Mouse (Mus musculus): ENCODE data around the gene Prcc.
"Not testable (repeated sequence)": the region's sequence is repeated elsewhere in the genome, so short reads cannot be mapped to it uniquely, and the experiment has no call there.

The Prcc gene

DNA sequence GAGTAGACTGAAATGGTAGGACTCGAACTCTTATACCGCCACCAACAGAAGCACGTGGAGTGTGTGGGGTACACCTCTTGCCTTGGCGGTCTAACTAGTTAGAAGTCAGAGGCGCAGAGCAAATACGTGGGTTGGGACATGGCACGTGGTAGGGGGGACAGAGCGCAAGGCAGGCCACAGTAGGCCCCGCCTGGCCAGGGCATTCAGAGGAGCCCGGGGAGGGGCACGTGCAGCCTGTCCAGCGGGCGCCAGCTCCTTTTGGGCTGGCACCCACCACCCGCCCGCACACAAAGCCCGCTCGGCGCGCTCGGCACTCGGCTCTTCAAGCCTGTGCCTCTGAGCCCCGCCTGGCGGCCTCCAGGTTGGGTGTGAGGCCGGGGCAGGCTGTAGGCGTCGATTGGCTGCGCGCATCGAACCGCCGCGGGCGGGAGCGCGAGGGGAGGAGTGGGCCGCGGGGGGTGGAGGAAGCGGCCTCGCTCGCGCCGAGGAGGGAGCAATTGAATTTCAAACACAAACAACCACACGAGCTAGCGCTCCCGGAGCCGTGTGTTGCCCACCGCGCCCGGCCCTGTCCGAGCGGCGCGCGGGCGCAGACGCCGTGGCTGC lies 20.6 kb upstream of the Prcc start, which contains the start of gene Hdgf:
TSS of gene Hdgf (plus strand) at position 442 of the 606 bp plus-strand sequence.
- peak; percentile 91 to 95 for DNase-seq (ENCODE audit: low spot score in 2 of 2)

DNA sequence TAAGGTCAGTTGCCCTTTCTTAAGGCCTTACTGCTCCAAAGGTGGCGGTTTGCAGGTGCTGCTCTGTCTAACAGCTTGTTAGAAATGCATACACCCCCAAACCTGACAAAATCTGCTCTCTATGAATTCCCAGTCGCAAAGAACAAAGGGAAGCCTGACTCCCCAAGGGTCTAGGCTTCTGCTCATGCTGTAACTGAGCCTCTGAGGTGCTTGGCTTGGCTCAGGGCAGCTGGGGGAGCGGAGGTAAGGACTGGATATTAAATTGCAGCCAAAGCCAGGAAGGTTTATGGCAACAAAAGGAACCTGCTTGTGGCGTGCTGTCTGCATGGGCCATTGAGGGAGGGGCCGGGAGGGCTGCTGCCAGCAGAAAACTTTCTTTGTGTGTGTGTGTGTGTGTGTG lies 18.4 kb upstream of the Prcc start:
- DNase-seq (ENCODE audit: low spot score in 2 of 2) = no peak

GRCm38 (mm10) chr3:87901959-87902358 lies 16.6 kb upstream of the Prcc start:
- DNase-seq (ENCODE audit: low spot score in 2 of 2) = not testable (repeated sequence)

DNA sequence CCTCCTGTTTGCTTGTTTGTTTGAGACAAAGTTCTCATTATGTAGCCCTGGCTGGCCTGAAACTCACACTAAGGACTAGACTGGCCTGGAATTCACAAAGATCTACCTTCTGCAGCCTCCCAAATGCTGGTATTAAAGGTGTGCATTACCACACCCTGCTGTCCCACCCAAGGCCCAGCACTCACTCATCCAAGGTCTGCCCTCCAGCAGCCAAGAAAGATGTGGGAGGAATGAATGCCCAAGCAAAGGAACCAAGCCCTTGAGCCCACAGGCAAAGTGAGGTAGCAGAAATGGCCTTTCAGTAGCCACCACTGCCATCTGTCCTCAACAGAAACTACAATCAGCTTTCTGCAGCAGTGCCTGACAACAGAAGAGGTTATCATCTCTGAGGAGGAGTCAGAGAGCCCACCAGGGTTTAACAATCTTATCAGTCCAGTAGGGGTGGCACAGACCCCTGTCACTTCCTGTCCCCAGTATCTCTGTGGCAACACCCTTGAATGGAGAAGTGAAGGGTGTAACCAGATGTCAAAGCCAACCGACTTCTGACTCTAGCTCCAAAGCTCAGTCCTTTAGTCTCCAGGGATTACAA lies 15.7 kb upstream of the Prcc start:
- no peak for DNase-seq (ENCODE audit: low spot score in 2 of 2)

GRCm38 (mm10) chr3:87899776-87900175 lies 14.4 kb upstream of the Prcc start:
- no peak for DNase-seq (ENCODE audit: low spot score in 2 of 2)

DNA sequence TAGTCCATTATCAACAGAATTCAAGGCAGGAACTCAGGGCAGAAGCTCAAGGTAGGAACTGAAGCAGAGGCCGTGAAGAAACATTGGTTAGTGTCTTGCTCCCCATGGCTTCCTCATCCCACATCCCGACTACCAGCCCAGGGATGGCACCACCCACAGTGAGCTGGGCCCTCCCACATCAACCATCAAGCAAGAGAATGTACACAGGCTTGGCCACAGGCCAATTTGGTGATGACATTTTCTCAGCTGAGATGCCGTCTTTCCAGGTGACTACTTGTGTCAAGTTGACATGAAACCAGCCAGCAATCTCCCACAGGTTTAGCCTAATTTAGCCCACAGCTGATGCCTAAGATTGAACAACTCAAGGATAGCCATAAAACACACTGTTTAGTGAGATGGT lies 13.9 kb upstream of the Prcc start:
- DNase-seq (ENCODE audit: low spot score in 2 of 2) = no peak

- DNase-seq (ENCODE audit: low spot score in 2 of 2) = no peak
These were observed 8.0 kb upstream of the Prcc start for GRCm38 (mm10) chr3:87893367-87893905.

- no peak for DNase-seq (ENCODE audit: low spot score in 2 of 2)
These were observed 6.1 kb upstream of the Prcc start for GRCm38 (mm10) chr3:87891481-87891880.

GRCm38 (mm10) chr3:87887400-87887799 lies 2.0 kb upstream of the Prcc start:
- DNase-seq (ENCODE audit: low spot score in 2 of 2) = not testable (repeated sequence)

DNA sequence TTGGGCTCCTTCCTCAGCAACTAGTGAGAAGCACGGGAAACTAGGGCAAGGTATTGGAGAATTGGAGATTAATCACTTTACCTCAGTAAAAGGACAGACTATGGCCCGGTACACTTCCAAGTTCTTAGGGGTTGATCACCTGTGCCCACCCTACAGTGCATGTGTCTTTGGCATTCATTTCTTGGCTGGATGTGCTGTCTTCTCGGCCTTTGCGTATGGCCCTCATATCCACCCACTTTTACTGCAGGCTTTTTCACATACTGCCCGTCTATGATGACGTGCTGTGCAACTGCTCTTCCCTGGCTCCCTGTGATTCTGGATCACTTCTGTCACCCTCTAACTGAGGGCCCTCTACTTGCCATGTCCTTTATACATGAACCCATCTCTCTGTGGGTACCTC lies 1.0 kb upstream of the Prcc start:
- no peak for DNase-seq (ENCODE audit: low spot score in 2 of 2)

- DNase-seq (ENCODE audit: low spot score in 2 of 2) = no peak
These were observed 577 bp upstream of the Prcc start for GRCm38 (mm10) chr3:87886004-87886365.

- peak; percentile 26 to 33 for DNase-seq (ENCODE audit: low spot score in 2 of 2)
These were observed 628 bp downstream of the Prcc start for GRCm38 (mm10) chr3:87884708-87885251.

- no peak for DNase-seq (ENCODE audit: low spot score in 2 of 2)
These were observed 1.1 kb downstream of the Prcc start for GRCm38 (mm10) chr3:87884291-87884690.

- no peak for DNase-seq (ENCODE audit: low spot score in 2 of 2)
These were observed 7.7 kb downstream of the Prcc start for GRCm38 (mm10) chr3:87877730-87878129.

DNA sequence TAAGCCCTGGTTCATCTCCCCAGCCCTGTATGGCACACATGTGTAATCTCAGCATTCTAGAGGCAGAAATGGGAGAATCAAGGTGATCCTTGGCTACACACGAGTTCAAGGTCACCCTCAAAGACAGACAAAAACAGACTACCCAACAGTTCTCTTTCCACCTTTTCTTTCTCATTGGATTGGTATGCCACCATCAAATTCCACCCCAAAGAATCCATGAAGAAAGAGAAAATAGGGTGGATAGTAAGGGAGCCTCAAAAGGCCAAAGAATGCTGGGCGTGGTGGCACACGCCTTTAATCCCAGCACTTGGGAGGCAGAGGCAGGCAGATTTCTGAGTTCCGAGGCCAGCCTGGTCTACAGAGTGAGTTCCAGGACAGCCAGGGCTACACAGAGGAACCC lies 21.3 kb downstream of the Prcc start:
- not testable (repeated sequence) for DNase-seq (ENCODE audit: low spot score in 2 of 2)

DNA sequence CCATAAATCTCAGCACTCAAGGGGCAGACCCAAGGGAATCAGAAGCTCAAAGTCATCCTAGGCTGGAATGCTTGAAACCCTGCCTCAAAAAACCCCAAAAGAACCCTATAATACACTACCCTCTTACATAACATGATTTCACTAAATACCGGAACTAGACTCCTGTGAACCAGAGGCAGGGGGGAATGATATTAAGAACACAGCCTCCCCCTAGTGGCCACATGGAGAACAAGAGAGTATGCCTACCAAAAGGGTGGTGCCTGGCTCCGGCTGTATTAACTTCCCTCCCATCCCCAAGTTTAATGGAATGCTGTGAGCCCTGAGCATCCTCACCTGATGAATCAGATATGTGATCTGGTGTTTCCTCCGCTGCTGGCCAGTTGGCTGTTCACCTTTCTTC lies 25.6 kb downstream of the Prcc start:
- peak; percentile 56 to 83 for DNase-seq (ENCODE audit: low spot score in 2 of 2)

DNA sequence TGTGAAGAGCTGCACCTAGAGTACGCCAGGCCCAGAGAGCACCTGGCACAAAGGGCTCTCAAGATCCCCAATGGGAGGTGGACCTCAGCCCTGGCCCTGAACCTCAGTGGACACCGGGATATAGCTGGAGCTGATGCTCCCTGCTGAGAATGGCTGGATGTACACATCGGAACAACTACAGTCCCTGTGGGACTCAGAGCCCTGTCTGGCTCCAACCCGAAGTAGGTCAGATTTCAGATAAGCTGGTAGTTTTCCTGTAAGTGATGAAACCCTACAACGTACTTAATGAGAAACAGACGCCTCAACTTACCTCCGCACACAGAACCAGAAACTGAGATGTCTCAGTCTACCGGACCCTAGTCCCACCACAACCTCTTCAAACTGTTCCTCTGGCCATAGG lies 27.7 kb downstream of the Prcc start:
- DNase-seq (ENCODE audit: low spot score in 2 of 2) = no peak

GRCm38 (mm10) chr3:87855936-87856335 lies 29.5 kb downstream of the Prcc start:
- no peak for DNase-seq (ENCODE audit: low spot score in 2 of 2)

GRCm38 (mm10) chr3:87854795-87855568 lies 30.4 kb downstream of the Prcc start:
- DNase-seq (ENCODE audit: low spot score in 2 of 2) = no peak

DNA sequence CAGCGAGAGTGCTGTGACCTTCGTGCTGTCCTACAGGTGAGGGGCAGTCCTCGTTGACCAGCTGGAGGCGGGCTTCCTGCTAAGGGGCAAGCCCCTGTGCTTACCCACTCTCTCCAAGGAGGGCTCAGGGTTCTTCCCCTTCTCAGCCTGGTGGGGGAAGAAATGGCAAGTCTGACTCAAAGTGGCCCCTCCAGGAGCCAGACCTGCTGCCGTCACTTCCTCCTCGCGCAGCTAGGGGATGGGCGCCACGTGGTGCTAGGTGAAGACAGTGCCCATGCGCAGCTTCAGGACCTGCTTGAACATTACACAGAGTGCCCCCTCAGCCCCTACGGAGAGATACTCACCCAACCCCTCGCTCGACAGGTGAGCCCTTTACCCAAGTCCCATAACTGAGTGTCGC lies 36.3 kb downstream of the Prcc start:
- DNase-seq (ENCODE audit: low spot score in 2 of 2) = no peak

DNA sequence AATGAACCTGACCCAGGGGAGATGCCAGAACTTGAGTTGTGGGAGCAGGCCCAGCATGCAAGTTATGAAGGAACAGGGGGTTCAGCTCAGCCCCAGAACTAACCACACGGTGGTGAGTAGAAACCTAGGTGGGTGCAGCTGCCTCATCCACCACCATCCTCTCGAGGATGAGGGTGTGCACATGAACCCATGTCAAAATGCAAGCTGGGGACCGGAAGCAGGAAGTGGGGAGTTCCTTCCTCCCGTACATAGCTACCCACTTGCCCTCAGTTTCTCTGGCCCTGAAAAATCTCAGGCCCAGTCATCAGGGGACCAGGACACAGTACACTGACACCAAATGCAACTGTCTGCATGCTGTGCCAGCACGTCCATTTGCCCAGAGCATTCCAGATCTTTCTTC lies 37.7 kb downstream of the Prcc start:
- DNase-seq (ENCODE audit: low spot score in 2 of 2) = no peak

DNA sequence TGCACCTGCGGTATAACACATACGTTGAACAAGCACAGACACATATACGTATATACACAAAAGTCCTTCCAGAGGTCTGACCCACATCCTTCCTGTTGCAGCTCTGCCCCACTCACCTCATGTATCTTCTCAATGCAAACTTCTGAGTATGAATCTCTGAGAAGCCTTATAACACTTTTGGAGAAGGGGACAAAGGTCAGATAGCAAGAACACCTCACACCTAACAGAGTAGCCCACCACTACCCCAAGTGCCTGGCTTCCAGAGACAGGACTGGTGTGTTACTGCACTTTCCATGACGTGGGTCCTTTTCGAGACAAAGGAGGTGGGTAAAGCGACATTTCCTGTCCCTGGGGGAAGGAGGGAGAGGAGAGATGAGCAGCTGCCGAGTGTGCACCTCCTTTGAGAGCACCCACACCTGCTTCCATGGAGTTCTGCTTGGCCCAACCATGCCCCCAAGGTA lies 38.7 kb downstream of the Prcc start, which contains the start of gene Sh2d2a:
TSS of gene Sh2d2a (plus strand) at position 106 of the 461 bp plus-strand sequence.
- DNase-seq (ENCODE audit: low spot score in 2 of 2) = no peak
